Mouse (Mus musculus): ENCODE measurements around the gene BC061212. TPM values are rescaled to one million over a fixed set of nuclear protein-coding genes. Genes with fewer than 3 reads are reported as not detected.
"Not testable (repeated sequence)": the region's sequence is repeated elsewhere in the genome, so short reads cannot be mapped to it uniquely, and the experiment has no call there.

Gene BC061212
- polyA plus RNA-seq (2014; fragmentation: Nextera tagmentation; extraction: Ambion mirVana) = not detected in 2 replicates

DNA sequence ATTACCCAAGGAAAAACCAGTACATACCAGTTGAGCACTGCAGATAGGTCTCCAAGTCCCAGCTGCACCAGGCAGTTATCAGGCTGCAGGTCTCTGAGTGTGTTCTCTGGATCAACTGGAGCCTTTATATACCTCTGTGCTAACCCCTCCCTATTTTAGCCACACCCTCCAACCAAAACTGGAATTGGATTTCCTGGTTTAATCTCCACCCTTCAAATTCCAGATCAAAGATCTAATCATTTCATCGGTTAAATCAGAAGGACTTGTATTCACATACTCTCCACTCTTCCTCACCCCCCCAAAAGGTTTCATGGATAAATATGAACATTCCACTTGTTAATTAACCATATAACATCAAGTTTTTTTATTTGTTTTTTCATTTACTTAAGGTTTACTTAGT is at the start of gene BC061212:
TSS of gene BC061212 (minus strand) at position 101 of the 400 bp plus-strand sequence.
- DNase-seq (ENCODE audit: low spot score); H3K4me1 ChIP-seq (ENCODE audit: control insufficient read depth, insufficient read depth, low read length); H3K27me3 ChIP-seq (replicated peaks; ENCODE audit: control insufficient read depth, insufficient read depth, low read length); H3K4me2 ChIP-seq (ENCODE audit: low read length); H3K4me3 ChIP-seq (ENCODE audit: low read depth, low read length); H3K36me3 ChIP-seq (ENCODE audit: control insufficient read depth, insufficient read depth, low read length); H3K9me3 ChIP-seq (replicated peaks; ENCODE audit: control insufficient read depth, low read length); H3K27ac ChIP-seq (ENCODE audit: low read depth, low read length); H3K9ac ChIP-seq (ENCODE audit: low read length); ATAC-seq: not testable (repeated sequence)
- no CpG with 5 or more reads among the region's 1 CpGs for WGBS

DNA sequence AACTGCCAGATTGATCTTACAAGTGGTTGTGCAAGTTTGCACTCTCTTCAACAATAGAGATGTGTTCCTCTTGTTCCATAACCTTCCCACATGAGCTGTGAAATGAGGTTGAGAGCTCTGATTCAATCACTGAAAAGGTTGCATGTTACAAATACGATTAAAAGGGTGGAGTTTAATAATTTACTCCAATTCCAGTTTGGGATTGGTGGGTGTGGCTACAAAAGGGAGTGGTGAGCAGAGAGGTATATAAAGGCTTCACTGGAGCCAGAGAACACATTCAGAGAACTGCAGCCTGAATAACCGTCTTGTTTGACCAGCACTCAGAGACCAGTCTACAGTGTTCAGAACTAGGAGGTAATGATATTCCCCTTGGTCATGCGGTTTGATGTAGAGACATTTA is 5.7 kb upstream of the BC061212 start, which contains the start of gene Gm6351:
TSS of gene Gm6351 (plus strand) at position 301 of the 400 bp plus-strand sequence.
- not testable (repeated sequence) for H3K9me3 ChIP-seq (replicated peaks; ENCODE audit: control insufficient read depth, low read length); DNase-seq (ENCODE audit: low spot score); ATAC-seq; H3K4me1 ChIP-seq (ENCODE audit: control insufficient read depth, insufficient read depth, low read length); H3K36me3 ChIP-seq (ENCODE audit: control insufficient read depth, insufficient read depth, low read length); H3K4me3 ChIP-seq (ENCODE audit: low read depth, low read length); H3K4me2 ChIP-seq (ENCODE audit: low read length); H3K9ac ChIP-seq (ENCODE audit: low read length); H3K27ac ChIP-seq (ENCODE audit: low read depth, low read length); H3K27me3 ChIP-seq (replicated peaks; ENCODE audit: control insufficient read depth, insufficient read depth, low read length)
- WGBS = no CpG with 5 or more reads among the region's 3 CpGs

Other genes with a start within 250 kb of the BC061212 start
- gene Gm7792, start 226.8 kb downstream of the BC061212 start, polyA plus RNA-seq (2014; fragmentation: Nextera tagmentation; extraction: Ambion mirVana) = not detected in 2 replicates
- not detected in 2 replicates for gene Gm16429, start 141.5 kb downstream of the BC061212 start, polyA plus RNA-seq (2014; fragmentation: Nextera tagmentation; extraction: Ambion mirVana)
- not detected in 2 replicates for gene Gm6351, start 5.8 kb upstream of the BC061212 start, polyA plus RNA-seq (2014; fragmentation: Nextera tagmentation; extraction: Ambion mirVana)
- gene Gm3106, start 147.5 kb upstream of the BC061212 start, polyA plus RNA-seq (2014; fragmentation: Nextera tagmentation; extraction: Ambion mirVana) = not detected in 2 replicates
- not detected in 2 replicates for gene A430089I19Rik, start 236.3 kb upstream of the BC061212 start, polyA plus RNA-seq (2014; fragmentation: Nextera tagmentation; extraction: Ambion mirVana)
- not detected in 2 replicates for gene Gm6502, start 243.9 kb upstream of the BC061212 start, polyA plus RNA-seq (2014; fragmentation: Nextera tagmentation; extraction: Ambion mirVana)

Data from forebrain, embryonic 14.5 days (tissue).